Mouse (Mus musculus): ENCODE measurements around the gene Ttf1.

DNA sequence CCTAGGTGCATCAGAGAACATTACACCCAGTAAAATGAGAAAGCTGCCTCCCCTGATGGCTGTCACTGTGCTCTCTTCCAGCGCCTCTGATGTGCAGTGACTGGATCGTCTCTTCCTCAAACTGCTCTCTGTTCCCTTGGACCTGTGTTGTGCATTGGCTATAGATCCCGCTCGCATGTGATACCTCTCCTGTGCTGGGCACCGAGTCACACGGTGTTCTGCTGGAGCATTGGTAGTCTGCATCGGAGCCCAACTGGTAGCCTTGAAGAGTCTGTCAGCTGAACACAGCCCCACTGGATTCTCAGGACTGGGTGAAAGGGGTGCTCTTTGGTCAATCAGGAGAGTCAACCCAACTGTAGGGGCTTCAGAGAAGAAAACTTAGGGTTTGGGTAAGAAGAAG is 26.0 kb downstream of the Ttf1 start:
- TF ChIP-seq CTCF (IDR thresholded peaks at IDR 0.05; ENCODE audit: extremely low read depth, insufficient read depth, insufficient read length, insufficient replicate concordance) (no peak), POLR2A (IDR thresholded peaks at IDR 0.05; ENCODE audit: low read depth, low read length) (no peak)
